Mouse (Mus musculus) embryonic facial prominence, embryonic 14.5 days (tissue): Measurements from ENCODE around the gene Dvl2. TPM values are rescaled to one million over a fixed set of nuclear protein-coding genes. Genes with fewer than 3 reads are reported as not detected.
A peak's percentile ranks its signal among the peaks of the same experiment; 100 is the strongest.

ENCODE experiments used
- ATAC-seq: fragments of 200-750 bp; cut with Nextera tagmentation; 2 replicates; pipeline ENCODE4 v1.8.0; 2017; ENCODE audit warnings: low read depth, moderate number of reproducible peaks, moderate TSS enrichment
- DNase-seq: peaks from one replicate; pipeline ENCODE4 v3.0.0-alpha.2; 2015; ENCODE audit warnings: low spot score
- H3K27ac ChIP-seq: fragments of 300-500 bp; sonication (generic); replicated peaks from 2 replicates; pipeline ENCODE4 v1.5.1; 2014; ENCODE audit warnings: low read depth, mild to moderate bottlenecking, low read length, moderate library complexity
- H3K27me3 ChIP-seq: fragments of 300-500 bp; sonication (generic); replicated peaks from 2 replicates; pipeline ENCODE4 v1.6.1; 2014; ENCODE audit warnings: low read length; ENCODE audit not compliant: control insufficient read depth, insufficient read depth
- H3K36me3 ChIP-seq: fragments of 300-500 bp; sonication (generic); 2 replicates; pipeline ENCODE4 v1.6.1; 2014; ENCODE audit warnings: low read length, mixed read lengths; ENCODE audit not compliant: control insufficient read depth, insufficient read depth
- H3K4me1 ChIP-seq: fragments of 300-500 bp; sonication (generic); 2 replicates; pipeline ENCODE4 v1.6.1; 2014; ENCODE audit warnings: antibody characterized with exemption, low read length; ENCODE audit not compliant: control insufficient read depth, insufficient read depth
- H3K4me2 ChIP-seq: fragments of 300-500 bp; sonication (generic); 2 replicates; pipeline ENCODE4 v1.6.1; 2014; ENCODE audit warnings: low read depth, mild to moderate bottlenecking, low read length, moderate library complexity, mixed read lengths
- H3K4me3 ChIP-seq: fragments of 300-500 bp; sonication (generic); 2 replicates; pipeline ENCODE4 v1.5.1; 2014; ENCODE audit warnings: low read depth, mild to moderate bottlenecking, low read length
- H3K9ac ChIP-seq: fragments of 300-500 bp; sonication (generic); 2 replicates; pipeline ENCODE4 v1.6.1; 2014; ENCODE audit warnings: low read depth, mild to moderate bottlenecking, low read length, moderate library complexity, mixed read lengths
- H3K9me3 ChIP-seq: fragments of 300-500 bp; sonication (generic); 2 replicates; pipeline ENCODE4 v1.6.1; 2016; ENCODE audit warnings: low read length; ENCODE audit not compliant: control insufficient read depth
- WGBS: fragments of 180-500 bp; shearing (Covaris S2); extraction: QIAGEN DNeasy Blood & Tissue Kit; methylation state at CpG from one replicate; pipeline ENCODE4 v1.1.7; 2014; 5-methylcytosine and 5-hydroxymethylcytosine counted together
- polyA plus RNA-seq: library from polyadenylated mRNA; unstranded; fragments of >200 nt; fragmentation: Nextera tagmentation; extraction: Ambion mirVana; gene quantifications from 2 replicates; pipeline ENCODE4 v1.2.1, GENCODE M21; 2014

The Dvl2 gene
- polyA plus RNA-seq, 1 experiment from 2014 or later: 30.8 TPM

DNA sequence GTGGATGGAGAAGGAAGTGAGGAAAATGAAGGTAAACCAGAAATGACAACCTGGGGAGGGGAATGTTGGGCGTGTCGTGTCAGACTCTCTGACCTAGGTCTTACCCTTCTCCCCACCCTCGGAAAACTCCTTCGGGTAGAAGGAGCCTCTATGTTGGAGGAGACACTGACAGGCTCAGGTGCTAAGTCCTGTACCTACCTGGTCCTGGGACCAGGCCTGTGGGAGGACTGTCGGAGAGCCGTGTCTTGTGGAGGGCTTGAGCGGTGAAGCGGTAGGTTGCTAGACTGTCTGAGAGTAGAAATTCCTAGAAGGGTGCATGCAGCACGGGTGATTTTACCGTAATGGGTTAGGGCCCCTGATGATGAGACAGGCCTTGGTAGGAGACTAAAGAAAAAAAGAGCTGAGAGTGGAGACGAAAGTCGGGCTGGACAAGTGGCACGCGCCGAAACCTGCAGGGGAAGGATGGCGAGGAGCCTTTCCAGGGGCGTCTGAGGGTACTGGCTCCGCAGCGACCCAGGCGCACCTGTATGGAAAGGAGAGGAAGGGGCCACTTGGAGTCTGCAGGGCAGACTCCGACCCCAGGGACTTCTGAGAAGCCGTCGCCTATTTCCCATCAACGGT is 35.6 kb upstream of the Dvl2 start, which contains the start of gene Cldn7:
Cldn7 (plus strand) TSS at position 130 of the 621 bp plus-strand sequence.
- Histone ChIP-seq H3K27ac (peak within 1 kb of the TSS; percentile 28; the same call in 1 of the 2 replicates), H3K9ac (peak within 1 kb of the TSS; percentile 62; the same call in 1 of the 2 replicates), H3K9me3 (no peaks in the 10 kb centered on the region), H3K4me3 (peak within 1 kb of the TSS; percentile 45), H3K4me2 (peak within 1 kb of the TSS; percentile 67), H3K27me3 (peaks cover 61% of the 10 kb centered on the region), H3K36me3 (peaks cover 21% of the 10 kb centered on the region), H3K4me1 (peaks cover 6% of the 10 kb centered on the region; the same call in 1 of the 2 replicates)
- DNase-seq: no peak
- ATAC-seq: no peak; the same call in 1 of the 2 replicates
- WGBS: 6% methylated on average over 22 of the region's 24 CpGs

DNA sequence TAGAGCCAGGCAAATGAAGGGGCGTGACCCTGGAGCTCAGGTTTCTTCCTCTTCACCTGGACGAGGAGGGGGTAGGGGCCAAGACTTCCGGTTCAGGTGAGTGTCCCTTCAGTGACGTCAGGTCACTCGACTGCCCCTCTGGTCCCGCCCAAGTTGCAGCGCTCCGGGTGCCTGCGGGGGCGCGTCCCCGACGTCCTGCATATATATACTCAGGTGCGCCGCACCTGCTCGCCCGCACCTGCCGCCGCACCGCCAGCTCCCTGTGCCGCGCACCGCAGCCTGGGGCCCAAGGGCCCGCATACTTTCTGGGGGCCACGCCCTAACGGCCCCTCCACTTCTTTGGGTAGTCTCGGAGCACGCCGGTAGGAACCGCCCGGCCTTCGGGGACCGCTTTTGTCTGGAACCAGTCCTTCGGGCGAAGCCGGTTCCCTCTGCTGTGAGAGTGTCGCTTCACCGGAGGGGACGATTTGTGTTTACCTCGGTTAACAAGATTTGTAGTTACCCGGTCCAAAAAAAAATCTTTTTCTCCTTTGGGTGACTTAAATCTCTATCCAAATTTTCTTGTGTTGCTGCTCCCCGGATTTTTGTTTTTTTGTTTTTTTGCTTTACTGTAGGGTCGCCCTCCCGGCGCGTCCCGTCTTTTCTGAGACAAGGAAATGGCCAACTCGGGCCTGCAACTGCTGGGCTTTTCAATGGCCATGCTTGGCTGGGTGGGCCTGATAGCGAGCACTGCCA is 35.0 kb upstream of the Dvl2 start:
- ATAC-seq: peak; percentile 56; the same call in 1 of the 2 replicates
- 0 out of 2 replicates have a peak overlapping the region, but pooled peaks have one; percentile 28 for H3K27ac ChIP-seq

DNA sequence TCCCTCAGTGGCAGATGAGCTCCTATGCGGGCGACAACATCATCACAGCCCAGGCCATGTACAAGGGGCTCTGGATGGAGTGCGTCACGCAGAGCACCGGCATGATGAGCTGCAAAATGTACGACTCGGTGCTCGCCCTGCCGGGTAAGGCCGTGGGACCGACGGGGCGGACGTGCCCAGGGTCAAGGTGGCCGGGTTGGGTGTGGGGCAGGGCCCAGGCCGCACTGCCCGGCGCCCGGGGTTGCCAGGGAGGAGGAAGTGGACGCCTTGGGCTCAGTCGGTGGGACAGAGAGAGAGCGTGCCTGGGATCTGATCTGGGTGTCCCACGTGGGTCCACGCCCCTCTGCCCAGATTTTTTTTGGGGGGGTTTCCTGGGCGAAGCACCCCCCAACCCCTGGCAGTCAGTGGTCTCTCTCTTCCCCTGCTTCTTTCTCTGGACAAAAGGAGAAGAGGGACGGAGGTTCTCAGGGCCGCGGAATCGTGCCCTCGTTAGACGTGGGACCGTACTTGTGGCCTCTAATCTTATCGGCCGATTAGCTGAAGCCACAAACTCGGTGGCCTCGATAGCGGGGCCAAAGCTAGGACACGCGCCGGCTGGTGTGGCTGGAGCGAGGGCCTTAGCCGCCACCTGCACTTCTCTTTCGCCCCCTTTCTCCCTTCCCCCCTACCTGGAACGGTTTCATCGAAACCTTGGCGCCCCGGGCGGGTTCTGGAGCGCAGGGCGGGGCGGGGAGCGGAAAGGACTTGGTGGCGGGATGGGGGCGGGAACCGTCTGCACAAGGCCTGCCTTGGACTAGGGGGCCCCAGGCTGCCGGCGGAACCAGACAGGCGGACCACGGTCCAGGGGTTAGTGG is 34.2 kb upstream of the Dvl2 start:
- 0 out of 2 replicates have a peak overlapping the region, but pooled peaks have one; percentile 8 for H3K27ac ChIP-seq
- no peaks in the 10 kb centered on the region for H3K9me3 ChIP-seq
- H3K4me2 ChIP-seq: peak overlapping the region; percentile 67
- 2% methylated on average over 39 of the region's 59 CpGs for WGBS
- H3K36me3 ChIP-seq: peaks cover 32% of the 10 kb centered on the region
- peaks cover 6% of the 10 kb centered on the region; the same call in 1 of the 2 replicates for H3K4me1 ChIP-seq
- H3K4me3 ChIP-seq: peak overlapping the region; percentile 45
- H3K9ac ChIP-seq: peak overlapping the region; percentile 62
- DNase-seq: peak; percentile 67
- H3K27me3 ChIP-seq: peaks cover 61% of the 10 kb centered on the region
- ATAC-seq: peak; percentile 27

More for the DNA sequence above, 35.0 kb upstream of the Dvl2 start:
- 5% methylated on average over 27 of the region's 49 CpGs for WGBS
- peak; percentile 70 for DNase-seq
- H3K36me3 ChIP-seq: peaks cover 28% of the 10 kb centered on the region
- peaks cover 61% of the 10 kb centered on the region for H3K27me3 ChIP-seq
- H3K4me3 ChIP-seq: peak overlapping the region; percentile 45
- H3K9me3 ChIP-seq: no peaks in the 10 kb centered on the region
- peak overlapping the region; percentile 67 for H3K4me2 ChIP-seq
- peaks cover 6% of the 10 kb centered on the region; the same call in 1 of the 2 replicates for H3K4me1 ChIP-seq
- peak overlapping the region; percentile 62 for H3K9ac ChIP-seq

DNA sequence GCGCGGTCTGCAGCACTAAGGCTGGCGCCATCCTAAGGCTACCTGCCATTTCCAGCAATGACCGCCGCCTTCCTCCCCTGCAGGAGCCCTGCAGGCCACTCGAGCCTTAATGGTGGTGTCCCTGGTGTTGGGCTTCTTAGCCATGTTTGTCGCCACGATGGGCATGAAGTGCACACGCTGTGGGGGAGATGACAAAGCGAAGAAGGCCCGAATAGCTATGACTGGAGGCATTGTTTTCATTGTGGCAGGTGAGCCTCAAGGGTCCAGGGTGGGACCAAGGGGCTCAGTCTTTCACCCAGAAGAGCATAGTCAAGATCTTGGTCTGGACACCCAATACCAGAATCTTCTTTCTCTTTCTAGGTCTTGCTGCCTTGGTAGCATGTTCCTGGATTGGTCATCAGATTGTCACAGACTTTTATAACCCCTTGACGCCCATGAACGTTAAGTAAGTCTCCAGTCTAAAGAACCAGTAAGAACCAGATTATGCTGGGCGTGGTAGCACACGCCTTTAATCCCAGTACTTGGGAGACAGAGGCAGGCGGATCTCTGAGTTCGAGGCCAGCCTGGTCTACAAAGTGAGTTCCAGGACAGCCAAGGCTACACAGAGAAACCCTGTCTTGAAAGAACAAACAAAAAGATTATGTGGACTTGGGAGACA is 33.4 kb upstream of the Dvl2 start:
- Histone ChIP-seq H3K4me3 (peak overlapping the region; percentile 45), H3K4me1 (peaks cover 6% of the 10 kb centered on the region; the same call in 1 of the 2 replicates), H3K36me3 (peaks cover 32% of the 10 kb centered on the region), H3K4me2 (peak overlapping the region; percentile 67), H3K27me3 (peaks cover 59% of the 10 kb centered on the region), H3K9ac (peak overlapping the region; percentile 62), H3K9me3 (no peaks in the 10 kb centered on the region), H3K27ac (0 out of 2 replicates have a peak overlapping the region, but pooled peaks have one; percentile 8)
- ATAC-seq: no peak
- no peak for DNase-seq
- 49% methylated on average over 13 of the region's 17 CpGs for WGBS

DNA sequence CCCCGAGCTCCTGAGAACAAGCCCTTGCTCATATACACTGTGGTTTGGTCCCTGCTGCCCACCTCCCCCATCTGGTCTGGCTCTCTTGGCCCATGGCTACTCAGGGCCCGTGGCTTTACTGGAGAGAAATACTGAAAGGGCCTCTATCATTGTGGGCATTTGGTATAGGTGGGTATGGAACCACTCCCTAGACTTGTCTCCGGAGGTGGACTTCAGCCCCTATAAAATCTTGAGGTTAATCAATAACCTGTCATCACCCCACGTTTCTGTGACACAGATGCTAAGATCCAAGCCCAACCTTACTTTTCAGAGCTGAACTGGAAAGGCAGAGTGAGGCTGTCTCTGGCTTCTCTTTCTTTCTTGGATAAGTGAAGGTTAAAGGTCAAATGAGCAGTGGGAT is 31.6 kb upstream of the Dvl2 start:
- DNase-seq: no peak
- peaks cover 41% of the 10 kb centered on the region for H3K27me3 ChIP-seq

DNA sequence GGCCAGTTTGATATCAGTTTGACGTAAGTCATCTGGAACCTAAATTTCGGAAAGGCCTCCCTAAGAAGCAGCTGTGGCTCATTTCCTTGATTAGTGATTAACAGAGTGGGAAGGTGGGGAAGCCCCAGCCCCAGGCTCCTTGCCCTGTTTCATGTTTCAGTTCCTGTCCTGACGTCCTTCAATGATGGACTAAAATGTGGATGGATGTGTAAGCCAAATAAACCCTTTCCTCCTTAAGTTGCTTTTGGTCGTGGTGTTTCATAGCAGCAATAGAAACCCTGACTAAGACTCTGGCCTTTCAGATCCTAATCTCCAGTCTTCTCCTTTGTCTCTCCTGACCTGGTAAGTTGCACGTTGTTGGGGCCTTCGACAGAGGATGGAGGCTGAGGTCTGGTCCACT is 30.2 kb upstream of the Dvl2 start:
- Histone ChIP-seq H3K4me2 (no peak overlapping the region), H3K27ac (no peak overlapping the region), H3K36me3 (peaks cover 57% of the 10 kb centered on the region), H3K27me3 (peaks cover 26% of the 10 kb centered on the region), H3K9ac (0 out of 2 replicates have a peak overlapping the region, but pooled peaks have one; percentile 6), H3K9me3 (no peaks in the 10 kb centered on the region), H3K4me1 (peaks cover 6% of the 10 kb centered on the region; the same call in 1 of the 2 replicates), H3K4me3 (no peak overlapping the region)
- 69% methylated on average over 6 of the region's 6 CpGs for WGBS
- ATAC-seq (no peak), DNase-seq (no peak)

More for the DNA sequence above, 31.6 kb upstream of the Dvl2 start:
- Histone ChIP-seq H3K36me3 (peaks cover 44% of the 10 kb centered on the region), H3K9ac (no peak overlapping the region), H3K4me3 (no peak overlapping the region), H3K4me1 (peaks cover 6% of the 10 kb centered on the region; the same call in 1 of the 2 replicates), H3K4me2 (no peak overlapping the region), H3K27ac (no peak overlapping the region), H3K9me3 (no peaks in the 10 kb centered on the region)
- no peak for ATAC-seq
- WGBS: 85% methylated on average over 4 of the region's 4 CpGs

DNA sequence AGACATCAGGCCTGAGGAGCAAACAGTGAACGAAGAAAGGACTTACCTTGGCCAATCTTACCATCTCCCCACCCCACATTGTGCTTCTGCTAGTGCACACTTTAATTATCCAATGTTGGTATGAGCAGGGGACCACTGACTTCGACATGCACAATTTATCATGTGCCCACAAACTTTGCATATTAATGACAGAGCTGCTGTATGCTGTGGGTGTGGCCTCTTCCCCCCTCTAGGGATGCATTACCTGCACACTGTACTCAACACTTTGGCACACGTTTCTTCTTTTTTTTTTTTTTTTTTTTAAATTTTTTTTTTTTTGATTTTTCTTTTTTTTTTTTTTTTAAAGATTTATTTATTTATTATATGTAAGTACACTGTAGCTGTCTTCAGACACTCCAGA is 29.6 kb upstream of the Dvl2 start:
- H3K9me3 ChIP-seq: no peaks in the 10 kb centered on the region
- WGBS: 70% methylated on average over 3 of the region's 3 CpGs
- no peak overlapping the region for H3K9ac ChIP-seq
- H3K4me1 ChIP-seq: peaks cover 6% of the 10 kb centered on the region; the same call in 1 of the 2 replicates
- H3K36me3 ChIP-seq: peaks cover 63% of the 10 kb centered on the region
- ATAC-seq: no peak
- no peak overlapping the region for H3K4me3 ChIP-seq
- no peak overlapping the region for H3K27ac ChIP-seq
- H3K4me2 ChIP-seq: no peak overlapping the region
- peaks cover 21% of the 10 kb centered on the region for H3K27me3 ChIP-seq
- no peak for DNase-seq
